Mouse (Mus musculus) spleen, adult 2 months (tissue): ENCODE measurements at regions not wholly inside any gene's neighbourhood (a gene's known extent, or its start where the extent isn't known, plus 50 kb on each side); places are given as distances from the start of the nearest gene placed in this dataset.

Experiments used
- CTCF ChIP-seq: fragments of 200-500 bp; IDR thresholded peaks from 2 replicates; pipeline ENCODE4 v1.5.1; 2011; ENCODE audit warnings: mild to moderate bottlenecking, inconsistent platforms; ENCODE audit not compliant: insufficient read depth, insufficient read length, insufficient replicate concordance; ENCODE audit errors: extremely low read depth
- POLR2A ChIP-seq: fragments of 200-500 bp; IDR thresholded peaks from 2 replicates; pipeline ENCODE4 v1.6.1; 2011; ENCODE audit warnings: low read depth, low read length, inconsistent platforms

DNA sequence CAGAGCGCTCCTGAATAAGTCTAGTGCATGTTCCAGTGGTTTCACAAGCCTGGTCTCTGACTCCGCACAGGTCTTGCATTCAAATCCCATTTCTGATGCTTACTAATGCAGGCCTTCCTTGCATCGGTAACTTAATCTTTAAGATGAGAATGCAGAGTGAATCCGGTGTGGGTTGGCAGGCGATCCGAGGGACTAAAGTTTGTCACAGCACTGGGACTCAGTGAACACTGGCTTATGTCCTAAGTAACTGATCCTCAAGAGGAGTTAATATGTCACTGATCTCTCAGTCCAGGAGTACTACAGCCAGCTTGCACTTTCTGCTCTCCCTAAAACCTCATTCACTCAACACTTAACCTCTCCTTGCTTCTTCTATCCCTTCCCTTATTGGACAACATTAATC lies 233.5 kb upstream of the Dynlrb2 start:
- TF ChIP-seq CTCF (no peak), POLR2A (no peak)
